Mouse (Mus musculus): ENCODE data around the gene Capn9.

- TF ChIP-seq POLR2A (IDR thresholded peaks at IDR 0.05; ENCODE audit: borderline replicate concordance, low read depth, low read length) (no peak), CTCF (IDR thresholded peaks at IDR 0.05; ENCODE audit: low read depth, low read length) (no peak)
Measured at GRCm38 (mm10) chr8:124585718-124586425, 10.0 kb downstream of the Capn9 start.
